In genomic region chr9:62118754-62119153, GRCm38 (mm10) we compare ENCODE assay signal across 17 mouse cellular contexts. TPM values are rescaled to one million over a fixed set of nuclear protein-coding genes. Genes with fewer than 3 reads are reported as not detected.
DNase-seq lines count a peak whose midpoint lies in the region; ATAC-seq and TF ChIP-seq lines count a peak whose summit lies in the region.
"Had no signal": no experiment of that assay in that cellular context is flagged by ENCODE, and none has a peak within 500 bp of the region (broad histone marks: within the 10 kb centered on the region; RNA-seq: fewer than 3 reads in every experiment).

No protein-coding gene starts in this region.

- no peak for DNase-seq in forebrain, embryonic 14.5 days (ENCODE audit: low spot score)
- DNase-seq in 3T3-L1 (ENCODE audit: low read depth, low spot score): peak; percentile 90
- DNase-seq in Patski (ENCODE audit: low read depth, low spot score): peak; percentile 54
- DNase-seq: B cell, adult 2 months; cerebellum, adult 11-12 months; heart, adult 11 months had no signal

- peaks cover 18% of the 10 kb centered on the region for H3K4me1 ChIP-seq in forebrain, embryonic 13.5 days
- H3K4me1 ChIP-seq in forebrain, embryonic 14.5 days (ENCODE audit: control insufficient read depth, insufficient read depth, low read length): peaks cover 13% of the 10 kb centered on the region
- peaks cover 23% of the 10 kb centered on the region for H3K4me1 ChIP-seq in midbrain, embryonic 16.5 days (ENCODE audit: control insufficient read depth, insufficient read depth, low read length)
- peaks cover 12% of the 10 kb centered on the region for H3K4me1 ChIP-seq in kidney, embryonic 16.5 days (ENCODE audit: insufficient read depth, low read length)
- peaks cover 5% of the 10 kb centered on the region; the same call in 1 of the 2 replicates for H3K4me1 ChIP-seq in intestine, embryonic 16.5 days (ENCODE audit: control insufficient read depth, insufficient read depth, low read length)
- no peaks in the 10 kb centered on the region; the same call in 1 of the 2 replicates for H3K4me1 ChIP-seq in intestine, postnatal 0 days (replicated peaks; ENCODE audit: control insufficient read depth, insufficient read depth, low read length)

- no peak for ATAC-seq in forebrain, embryonic 13.5 days
- no peak for ATAC-seq in forebrain, embryonic 14.5 days
- ATAC-seq in Patski: no peak
- no peak for ATAC-seq in midbrain, embryonic 16.5 days
- no peak for ATAC-seq in kidney, embryonic 16.5 days (ENCODE audit: low FRiP score, low TSS enrichment)
- ATAC-seq in intestine, embryonic 16.5 days: no peak
- no peak for ATAC-seq in intestine, postnatal 0 days

- CTCF ChIA-PET in Patski (lab: Charles Lee): interaction anchor here (1.6 kb wide), 1 partner anchor 79 kb away, joined by 3 read pairs; no protein-coding TSS in a partner anchor

- no peak overlapping the region for H3K4me2 ChIP-seq in forebrain, embryonic 13.5 days
- H3K4me2 ChIP-seq in forebrain, embryonic 14.5 days (ENCODE audit: low read length): no peak overlapping the region
- peak overlapping the region; percentile 35; the same call in 1 of the 2 replicates for H3K4me2 ChIP-seq in midbrain, embryonic 16.5 days (ENCODE audit: low read length)
- H3K4me2 ChIP-seq in kidney, embryonic 16.5 days (replicated peaks; ENCODE audit: low read depth, low read length): no peak overlapping the region
- no peak overlapping the region for H3K4me2 ChIP-seq in intestine, embryonic 16.5 days (ENCODE audit: low read depth, low read length)
- H3K4me2 ChIP-seq in intestine, postnatal 0 days (replicated peaks; ENCODE audit: low read depth): no peak overlapping the region
- H3K4me2 ChIP-seq: forebrain, embryonic 12.5 days; heart, embryonic 15.5 days had no signal

- H3K9ac ChIP-seq in forebrain, embryonic 13.5 days: 0 out of 2 replicates have a peak overlapping the region, but pooled peaks have one; percentile 3
- no peak overlapping the region for H3K9ac ChIP-seq in forebrain, embryonic 14.5 days (ENCODE audit: low read length)
- H3K9ac ChIP-seq in midbrain, embryonic 16.5 days (ENCODE audit: low read depth, low read length): no peak overlapping the region
- no peak overlapping the region for H3K9ac ChIP-seq in kidney, embryonic 16.5 days (replicated peaks; ENCODE audit: low read length)
- no peak overlapping the region for H3K9ac ChIP-seq in intestine, embryonic 16.5 days (ENCODE audit: low read depth, low read length)
- no peak overlapping the region for H3K9ac ChIP-seq in intestine, postnatal 0 days (ENCODE audit: low read depth, low read length)
- H3K9ac ChIP-seq: forebrain, embryonic 12.5 days; heart, embryonic 15.5 days had no signal

- H3K36me3 ChIP-seq in forebrain, embryonic 13.5 days (ENCODE audit: poor library complexity, severe bottlenecking): no peaks in the 10 kb centered on the region
- no peaks in the 10 kb centered on the region for H3K36me3 ChIP-seq in forebrain, embryonic 14.5 days (ENCODE audit: control insufficient read depth, insufficient read depth, low read length)
- no peaks in the 10 kb centered on the region for H3K36me3 ChIP-seq in midbrain, embryonic 16.5 days (ENCODE audit: control insufficient read depth, insufficient read depth, low read length)
- H3K36me3 ChIP-seq in kidney, embryonic 16.5 days (ENCODE audit: insufficient read depth, low read length): no peaks in the 10 kb centered on the region
- H3K36me3 ChIP-seq in intestine, embryonic 16.5 days (ENCODE audit: control insufficient read depth, insufficient read depth, low read length): no peaks in the 10 kb centered on the region
- no peaks in the 10 kb centered on the region for H3K36me3 ChIP-seq in intestine, postnatal 0 days (ENCODE audit: control insufficient read depth, insufficient read depth)
- H3K36me3 ChIP-seq: forebrain, embryonic 12.5 days; G1E; heart, embryonic 15.5 days had no signal

- in situ Hi-C loops in Patski (cut with MboI; ENCODE audit: low pct_unique_long_range_greater_than_20kb): no loop called here

- WGBS in forebrain, embryonic 13.5 days: 8% methylated on average over 3 of the region's 3 CpGs
- WGBS in forebrain, embryonic 14.5 days: 5% methylated on average over 3 of the region's 3 CpGs
- 12% methylated on average over 3 of the region's 3 CpGs for WGBS in midbrain, embryonic 16.5 days
- WGBS in kidney, embryonic 16.5 days: 43% methylated on average over 3 of the region's 3 CpGs
- 60% methylated on average over 3 of the region's 3 CpGs for WGBS in intestine, embryonic 16.5 days
- WGBS in intestine, postnatal 0 days: 64% methylated on average over 3 of the region's 3 CpGs

- H3K27ac ChIP-seq in forebrain, embryonic 13.5 days: no peak overlapping the region
- H3K27ac ChIP-seq in forebrain, embryonic 14.5 days (ENCODE audit: low read depth, low read length): no peak overlapping the region
- 0 out of 2 replicates have a peak overlapping the region, but pooled peaks have one; percentile 26 for H3K27ac ChIP-seq in midbrain, embryonic 16.5 days (ENCODE audit: low read length)
- H3K27ac ChIP-seq in kidney, embryonic 16.5 days (ENCODE audit: low read length): no peak overlapping the region
- H3K27ac ChIP-seq in intestine, embryonic 16.5 days (ENCODE audit: low read length): no peak overlapping the region
- H3K27ac ChIP-seq in intestine, postnatal 0 days (ENCODE audit: low read depth, low read length): no peak overlapping the region
- H3K27ac ChIP-seq: forebrain, embryonic 12.5 days; heart, embryonic 15.5 days; kidney, postnatal 0 days; layer of hippocampus, adult 2 months; left cerebral cortex, adult 2 months had no signal

- no peak for TF ChIP-seq CTCF in Patski (IDR thresholded peaks at IDR 0.05)
- TF ChIP-seq CTCF in intestine, postnatal 0 days (IDR thresholded peaks at IDR 0.05; ENCODE audit: low read depth): no peak

- no peaks in the 10 kb centered on the region for H3K27me3 ChIP-seq in forebrain, embryonic 13.5 days
- H3K27me3 ChIP-seq in forebrain, embryonic 14.5 days (replicated peaks; ENCODE audit: control insufficient read depth, insufficient read depth, low read length): no peaks in the 10 kb centered on the region
- no peaks in the 10 kb centered on the region for H3K27me3 ChIP-seq in Patski
- H3K27me3 ChIP-seq in midbrain, embryonic 16.5 days (ENCODE audit: control insufficient read depth, insufficient read depth, low read depth, low read length): no peaks in the 10 kb centered on the region
- H3K27me3 ChIP-seq in kidney, embryonic 16.5 days (ENCODE audit: insufficient read depth, low read length): no peaks in the 10 kb centered on the region
- H3K27me3 ChIP-seq in intestine, embryonic 16.5 days (replicated peaks; ENCODE audit: control insufficient read depth, insufficient read depth, low read length): no peaks in the 10 kb centered on the region
- H3K27me3 ChIP-seq in intestine, postnatal 0 days (replicated peaks; ENCODE audit: control insufficient read depth, insufficient read depth, low read length): no peaks in the 10 kb centered on the region
- H3K27me3 ChIP-seq: heart, embryonic 15.5 days had no signal

- H3K9me3 ChIP-seq in forebrain, embryonic 13.5 days (replicated peaks): no peaks in the 10 kb centered on the region
- no peaks in the 10 kb centered on the region for H3K9me3 ChIP-seq in forebrain, embryonic 14.5 days (replicated peaks; ENCODE audit: control insufficient read depth, low read length)
- no peaks in the 10 kb centered on the region for H3K9me3 ChIP-seq in midbrain, embryonic 16.5 days (replicated peaks; ENCODE audit: control insufficient read depth, low read length, poor library complexity, severe bottlenecking)
- H3K9me3 ChIP-seq in kidney, embryonic 16.5 days (ENCODE audit: low read length): no peaks in the 10 kb centered on the region
- H3K9me3 ChIP-seq in intestine, embryonic 16.5 days (ENCODE audit: control insufficient read depth, low read length): no peaks in the 10 kb centered on the region
- no peaks in the 10 kb centered on the region for H3K9me3 ChIP-seq in intestine, postnatal 0 days (ENCODE audit: control insufficient read depth)
- H3K9me3 ChIP-seq: forebrain, embryonic 12.5 days; G1E; heart, embryonic 15.5 days had no signal

- no peak overlapping the region for H3K4me3 ChIP-seq in forebrain, embryonic 13.5 days
- no peak overlapping the region for H3K4me3 ChIP-seq in forebrain, embryonic 14.5 days (ENCODE audit: low read depth, low read length)
- no peak overlapping the region for H3K4me3 ChIP-seq in midbrain, embryonic 16.5 days (ENCODE audit: low read depth, low read length)
- no peak overlapping the region for H3K4me3 ChIP-seq in kidney, embryonic 16.5 days (ENCODE audit: low read length)
- no peak overlapping the region for H3K4me3 ChIP-seq in intestine, embryonic 16.5 days (ENCODE audit: low read length)
- no peak overlapping the region for H3K4me3 ChIP-seq in intestine, postnatal 0 days (ENCODE audit: low read depth, low read length)
- H3K4me3 ChIP-seq: forebrain, embryonic 12.5 days; heart, embryonic 15.5 days; layer of hippocampus, adult 2 months; left cerebral cortex, adult 2 months had no signal

- POLR2A ChIA-PET in Patski (lab: Charles Lee): no interaction called here

RNA-seq across cellular contexts. Expression of gene Glce, which starts 3.7 kb away (rescaled TPM):
- 12.5 and 14.9 TPM in 2 replicates for polyA plus RNA-seq in forebrain, embryonic 13.5 days (2015; fragmentation: Nextera tagmentation; extraction: Ambion mirVana)
- polyA plus RNA-seq in forebrain, embryonic 14.5 days (2014; fragmentation: Nextera tagmentation; extraction: Ambion mirVana): 16.0 and 18.5 TPM in 2 replicates
- polyA plus RNA-seq in Patski (2021): 34.9 TPM
- 21.0 and 22.1 TPM in 2 replicates for polyA plus RNA-seq in midbrain, embryonic 16.5 days (2015; fragmentation: Nextera tagmentation; extraction: Ambion mirVana)
- 20.6 and 21.7 TPM in 2 replicates for polyA plus RNA-seq in kidney, embryonic 16.5 days (2015; fragmentation: Nextera tagmentation; extraction: Ambion mirVana)
- polyA plus RNA-seq in intestine, embryonic 16.5 days (2015; fragmentation: Nextera tagmentation; extraction: Ambion mirVana): 16.0 and 16.1 TPM in 2 replicates
- 8.1 and 10.9 TPM in 2 replicates for polyA plus RNA-seq in intestine, postnatal 0 days (2015; fragmentation: Nextera tagmentation; extraction: Ambion mirVana)
